Comparison of ENCODE assay signal across 14 mouse cellular contexts in the genomic region with DNA sequence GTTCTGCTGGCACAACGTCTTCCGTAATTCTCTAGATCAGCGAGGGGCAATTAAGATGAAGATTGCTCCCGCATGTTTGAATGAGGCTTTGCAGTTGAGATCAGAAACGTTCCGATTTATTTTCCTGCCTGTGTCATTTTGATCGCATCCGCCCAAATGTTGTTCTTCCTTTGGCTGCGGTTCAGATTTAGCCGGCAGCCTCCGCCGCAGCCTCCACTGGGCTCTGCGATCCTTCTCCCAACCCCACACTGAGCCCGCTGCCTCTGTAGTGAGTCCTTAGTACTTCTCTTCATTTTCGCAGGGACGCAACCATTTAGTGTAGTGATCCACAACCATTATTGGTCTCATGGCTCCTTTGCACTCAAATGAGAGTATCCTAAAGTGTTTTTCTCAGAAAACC.
"Had no signal": no experiment of that assay in that cellular context is flagged by ENCODE, and none has a peak within 500 bp of the region (broad histone marks: within the 10 kb centered on the region; RNA-seq: fewer than 3 reads in every experiment).

No protein-coding gene starts in this region.

- ATAC-seq: midbrain, embryonic 13.5 days had no signal

- H3K27me3 ChIP-seq: limb, embryonic 13.5 days had no signal

- H3K9ac ChIP-seq: limb, embryonic 13.5 days; liver, embryonic 14.5 days; midbrain, embryonic 13.5 days had no signal

- H3K27ac ChIP-seq: kidney, postnatal 0 days; limb, embryonic 13.5 days; liver, embryonic 14.5 days; midbrain, embryonic 13.5 days; stomach, postnatal 0 days had no signal

- DNase-seq: kidney, adult 11 months; kidney, adult 9 months; kidney, postnatal 36 days; layer of hippocampus, adult 9-11 months; layer of hippocampus, postnatal 36 days; left cerebral cortex, postnatal 4 days; lung, adult 18-20 months; lung, postnatal 36 days; thymus, postnatal 4 days had no signal

- H3K4me2 ChIP-seq: limb, embryonic 13.5 days; midbrain, embryonic 13.5 days had no signal

- H3K4me1 ChIP-seq: limb, embryonic 13.5 days had no signal

- H3K9me3 ChIP-seq: limb, embryonic 13.5 days; midbrain, embryonic 13.5 days had no signal

- H3K4me3 ChIP-seq: limb, embryonic 13.5 days; midbrain, embryonic 13.5 days had no signal
